Mouse (Mus musculus) C2C12 (cell line): ENCODE results near the gene Gmfb. TPM values are rescaled to one million over a fixed set of nuclear protein-coding genes. Genes with fewer than 3 reads are reported as not detected.

Source experiments
- H3K27me3 ChIP-seq: one replicate; pipeline ENCODE4 v1.6.1; 2011; ENCODE audit not compliant: control insufficient read depth, insufficient read depth, insufficient read length
- H3K36me3 ChIP-seq: one replicate; pipeline ENCODE4 v1.6.1; 2011; ENCODE audit not compliant: control insufficient read depth, insufficient read depth
- H3K4me3 ChIP-seq: one replicate; pipeline ENCODE4 v1.5.1; 2011; ENCODE audit warnings: mild to moderate bottlenecking, control low read depth; ENCODE audit not compliant: poor library complexity, insufficient read depth, severe bottlenecking
- H3K79me2 ChIP-seq: one replicate; pipeline ENCODE4 v1.6.1; 2011; ENCODE audit not compliant: control insufficient read depth, insufficient read depth
- H3K79me3 ChIP-seq: one replicate; pipeline ENCODE4 v1.6.1; 2011; ENCODE audit warnings: low read depth, control low read depth
- H3ac ChIP-seq: one replicate; pipeline ENCODE3; 2011; ENCODE audit warnings: low read depth; ENCODE audit not compliant: control insufficient read depth, insufficient read length
- CEBPB ChIP-seq: IDR thresholded peaks from one replicate; pipeline ENCODE4 v1.6.1; 2011; ENCODE audit warnings: low read depth, mild to moderate bottlenecking, control low read depth, moderate library complexity
- CTCF ChIP-seq: IDR thresholded peaks from one replicate; pipeline ENCODE4 v1.5.1; 2011; ENCODE audit not compliant: control insufficient read depth, insufficient read depth, insufficient read length
- FOSL1 ChIP-seq: IDR thresholded peaks from one replicate; pipeline ENCODE4 v1.8.0; 2011; ENCODE audit warnings: mild to moderate bottlenecking, low read length; ENCODE audit not compliant: poor library complexity, insufficient read depth, severe bottlenecking
- MAX ChIP-seq: IDR thresholded peaks from one replicate; pipeline ENCODE4 v1.6.1; 2011; ENCODE audit warnings: mild to moderate bottlenecking, control low read depth
- MYOD1 ChIP-seq: IDR thresholded peaks from one replicate; pipeline ENCODE4 v1.6.1; 2011; ENCODE audit warnings: low read depth; ENCODE audit not compliant: control insufficient read depth, insufficient read length
- MYOG ChIP-seq: IDR thresholded peaks from one replicate; pipeline ENCODE4 v1.6.1; 2011; ENCODE audit not compliant: control insufficient read depth, insufficient read length; ENCODE audit errors: extremely low read depth
- USF1 ChIP-seq: IDR thresholded peaks from one replicate; pipeline ENCODE4 v1.6.1; 2011; ENCODE audit warnings: low read depth, mild to moderate bottlenecking, control low read depth, moderate library complexity
- polyA plus RNA-seq: library from polyadenylated mRNA; unstranded; fragments of >200 nt; fragmentation: generic; extraction: Trizol; gene quantifications from one replicate; pipeline ENCODE4 v1.2.1, GENCODE M21; 2012; ENCODE audit warnings: missing spikeins

The Gmfb gene
- polyA plus RNA-seq, 1 experiment = 19.4 TPM

DNA sequence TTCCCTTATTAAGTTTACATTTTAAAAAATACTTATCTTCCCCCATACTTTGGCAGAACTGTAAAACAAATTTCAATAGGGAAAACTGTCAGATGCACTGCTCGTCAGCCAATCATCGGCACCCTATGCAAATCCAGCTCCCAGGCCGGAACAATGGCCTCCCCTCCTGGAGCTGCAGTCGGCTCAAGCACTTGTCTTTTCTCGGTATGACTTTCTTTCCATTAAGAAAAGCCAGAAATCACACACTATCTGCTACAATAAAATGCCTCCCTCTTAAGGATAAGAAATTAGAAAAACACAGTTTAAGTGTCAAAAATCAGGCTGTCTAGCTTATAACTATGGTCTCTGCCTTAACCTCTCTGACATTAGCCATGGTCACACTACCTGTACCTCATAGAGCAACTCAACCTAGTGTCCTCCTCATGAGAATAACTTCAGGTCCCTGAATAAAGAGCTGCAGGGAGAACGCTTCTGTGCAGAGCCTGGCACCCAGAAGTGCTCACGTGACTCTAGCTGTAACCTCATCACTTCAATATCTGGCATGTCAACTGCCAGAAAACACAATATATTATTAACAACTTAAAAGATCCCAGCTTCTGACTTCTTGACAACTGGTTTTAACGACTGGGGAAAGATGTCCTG, 39.7 kb downstream of the Gmfb start:
- Histone ChIP-seq H3K79me3 (peaks cover 84% of the 10 kb centered on the region), H3K36me3 (peaks cover 74% of the 10 kb centered on the region), H3K79me2 (peaks cover 95% of the 10 kb centered on the region), H3ac (no peak overlapping the region), H3K27me3 (no peaks in the 10 kb centered on the region), H3K4me3 (no peak overlapping the region)
- TF ChIP-seq MYOD1 (no peak), CTCF (no peak), CEBPB (no peak)

DNA sequence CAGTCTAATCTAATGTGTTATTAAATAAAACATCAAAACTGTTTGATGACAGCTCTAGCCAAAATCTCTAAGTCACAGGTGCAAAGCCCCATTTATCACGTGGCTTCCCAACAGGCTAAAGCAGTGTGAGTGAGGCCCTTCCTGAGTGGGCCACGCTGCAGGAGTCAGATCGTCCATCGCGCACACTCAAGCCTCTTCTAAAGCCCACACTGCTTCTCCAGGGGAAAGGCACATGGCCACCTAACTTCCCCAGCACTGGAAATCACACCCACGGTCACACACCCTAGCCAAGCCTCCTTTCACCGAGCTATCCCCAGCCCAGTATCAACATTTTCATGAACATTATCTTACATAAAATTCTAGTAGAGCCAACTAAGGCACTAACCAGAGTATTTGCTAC, 41.0 kb downstream of the Gmfb start:
- Histone ChIP-seq H3K79me2 (peaks cover 83% of the 10 kb centered on the region), H3ac (no peak overlapping the region), H3K36me3 (peaks cover 87% of the 10 kb centered on the region), H3K79me3 (peaks cover 73% of the 10 kb centered on the region), H3K27me3 (no peaks in the 10 kb centered on the region), H3K4me3 (no peak overlapping the region)
- TF ChIP-seq FOSL1 (no peak), MYOD1 (no peak), USF1 (no peak), MAX (no peak), MYOG (no peak), CTCF (no peak), CEBPB (no peak)

DNA sequence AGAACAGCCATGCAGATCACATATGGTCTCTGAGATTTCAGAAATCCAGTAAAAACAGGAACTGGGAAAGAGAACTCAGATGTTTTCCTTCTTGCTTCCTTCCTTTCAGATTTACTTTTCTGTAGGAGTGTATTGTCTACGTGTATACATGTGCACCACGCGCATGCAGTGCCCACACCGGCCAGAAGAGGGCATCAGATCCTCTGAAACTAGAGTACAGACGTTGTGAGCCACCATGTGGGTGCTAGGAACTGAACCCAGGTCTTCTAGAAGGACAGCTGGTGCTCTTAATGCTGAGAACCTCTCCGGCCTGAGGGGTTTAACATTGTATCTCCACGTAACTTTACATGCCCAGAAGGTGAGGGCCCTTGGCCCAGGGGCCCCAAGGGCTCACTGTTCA, 42.8 kb downstream of the Gmfb start:
- Histone ChIP-seq H3K79me3 (peaks cover 54% of the 10 kb centered on the region), H3K4me3 (no peak overlapping the region), H3K36me3 (peaks cover 91% of the 10 kb centered on the region), H3K79me2 (peaks cover 64% of the 10 kb centered on the region), H3ac (no peak overlapping the region), H3K27me3 (no peaks in the 10 kb centered on the region)
- TF ChIP-seq USF1 (no peak), MYOD1 (no peak), MYOG (no peak), MAX (no peak)

DNA sequence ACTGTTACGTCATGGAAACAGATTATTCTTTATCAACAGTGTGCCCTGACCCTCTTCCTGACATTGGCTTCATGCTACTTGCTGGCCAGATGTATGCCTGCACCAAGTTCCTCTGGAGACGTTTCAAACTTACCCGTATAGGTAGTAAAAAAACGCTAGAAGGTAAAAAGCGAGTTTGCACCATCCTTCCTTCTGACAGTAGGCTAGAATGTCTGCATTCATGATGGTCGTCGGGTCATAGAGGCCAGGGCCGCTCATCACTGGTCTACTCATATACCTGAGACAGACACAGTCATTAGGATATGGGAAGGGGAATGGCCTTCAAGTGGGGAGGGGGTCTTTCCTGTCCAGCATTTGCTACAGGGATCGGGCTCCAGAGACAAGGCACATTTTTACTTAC, 43.3 kb downstream of the Gmfb start:
- H3K27me3 ChIP-seq = no peaks in the 10 kb centered on the region
- peaks cover 50% of the 10 kb centered on the region for H3K79me3 ChIP-seq
- peaks cover 91% of the 10 kb centered on the region for H3K36me3 ChIP-seq
- H3K4me3 ChIP-seq = no peak overlapping the region
- no peak overlapping the region for H3ac ChIP-seq
- peaks cover 59% of the 10 kb centered on the region for H3K79me2 ChIP-seq
- TF ChIP-seq FOSL1 = no peak
- no peak for TF ChIP-seq MAX
- TF ChIP-seq USF1 = no peak
- TF ChIP-seq CTCF = no peak
- TF ChIP-seq MYOG = no peak
- TF ChIP-seq MYOD1 = no peak
- TF ChIP-seq CEBPB = no peak

DNA sequence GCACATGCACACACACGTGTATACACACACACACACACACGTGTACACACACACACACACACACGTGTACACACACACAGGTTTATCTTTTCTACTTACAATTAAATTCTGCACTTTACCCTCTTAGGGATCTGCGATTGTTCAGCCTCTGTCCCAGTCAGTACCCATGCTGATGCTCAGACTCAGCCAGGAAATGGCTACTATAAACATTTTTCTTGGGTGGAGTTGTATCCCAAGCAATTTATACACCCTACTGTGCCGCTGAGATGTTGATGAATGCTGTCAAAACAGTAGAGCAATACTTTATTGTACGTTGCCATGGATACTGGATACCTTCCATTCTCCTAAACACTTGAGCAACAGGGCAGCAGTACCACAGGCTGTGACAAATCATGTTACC, 52.0 kb downstream of the Gmfb start:
- no peak for TF ChIP-seq MYOD1
- TF ChIP-seq FOSL1 = no peak
- no peak for TF ChIP-seq USF1
- no peak for TF ChIP-seq MAX
- no peak for TF ChIP-seq CEBPB
- TF ChIP-seq MYOG = no peak
- no peak for TF ChIP-seq CTCF
- Histone ChIP-seq H3ac (no peak overlapping the region), H3K36me3 (peaks cover 47% of the 10 kb centered on the region), H3K4me3 (no peak overlapping the region), H3K79me3 (no peaks in the 10 kb centered on the region), H3K27me3 (no peaks in the 10 kb centered on the region), H3K79me2 (no peaks in the 10 kb centered on the region)

DNA sequence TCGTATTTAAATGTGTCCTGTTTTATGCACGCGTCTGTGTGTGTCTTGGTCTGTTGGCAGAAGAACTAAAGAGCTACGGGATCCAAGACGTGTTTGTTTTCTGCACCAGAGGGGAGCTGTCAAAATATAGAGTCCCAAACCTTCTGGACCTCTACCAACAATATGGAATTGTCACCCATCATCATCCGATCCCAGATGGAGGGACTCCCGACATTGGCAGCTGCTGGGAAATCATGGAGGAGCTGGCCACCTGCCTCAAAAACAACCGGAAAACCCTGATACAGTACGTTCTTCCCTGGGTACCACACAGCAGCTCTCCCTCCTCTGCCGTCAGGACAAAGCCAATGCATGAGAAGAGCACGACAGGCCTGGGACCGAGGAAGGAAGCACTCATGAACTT, 54.9 kb downstream of the Gmfb start:
- no peak for TF ChIP-seq CTCF
- TF ChIP-seq MAX = no peak
- TF ChIP-seq CEBPB = no peak
- no peak for TF ChIP-seq USF1
- no peak for TF ChIP-seq MYOD1
- TF ChIP-seq MYOG = no peak
- no peak for TF ChIP-seq FOSL1
- H3K27me3 ChIP-seq = no peaks in the 10 kb centered on the region
- H3K36me3 ChIP-seq = peaks cover 43% of the 10 kb centered on the region
- H3K4me3 ChIP-seq = no peak overlapping the region
- H3ac ChIP-seq = no peak overlapping the region
- H3K79me2 ChIP-seq = no peaks in the 10 kb centered on the region
- no peaks in the 10 kb centered on the region for H3K79me3 ChIP-seq
